Mouse (Mus musculus) lung, adult 2 months (tissue): ENCODE data around the gene Pde6g.

Experiments used
- CTCF ChIP-seq: fragments of 200-500 bp; IDR thresholded peaks from 2 replicates; pipeline ENCODE4 v1.5.1; 2011; ENCODE audit warnings: mild to moderate bottlenecking, low read length, control low read depth; ENCODE audit not compliant: insufficient read depth
- POLR2A ChIP-seq: fragments of 200-500 bp; IDR thresholded peaks from 2 replicates; pipeline ENCODE4 v1.6.1; 2011; ENCODE audit warnings: low read depth, mild to moderate bottlenecking, control low read depth, low read length, borderline replicate concordance; ENCODE audit errors: extremely low read depth

GRCm38 (mm10) chr11:120500357-120500756 is 47.1 kb upstream of the Pde6g start:
- TF ChIP-seq CTCF (no peak), POLR2A (peak; percentile 44; the same call in 1 of the 2 replicates)
